Mouse (Mus musculus): ENCODE measurements around the gene Cdk14. TPM values are rescaled to one million over a fixed set of nuclear protein-coding genes. Genes with fewer than 3 reads are reported as not detected.

Cdk14 gene
- polyA plus RNA-seq, 1 experiment from 2014 or later: 29.9 TPM

GRCm38 (mm10) chr5:4770609-4771008 lies 649.5 kb downstream of the Cdk14 start:
- Histone ChIP-seq H3K36me3 (replicated peaks; ENCODE audit: control insufficient read depth, insufficient read depth, low read depth, low read length) (no peaks in the 10 kb centered on the region), H3K9me3 (replicated peaks; ENCODE audit: control insufficient read depth, low read length) (no peaks in the 10 kb centered on the region), H3K9ac (replicated peaks; ENCODE audit: low read length) (no peak overlapping the region), H3K4me3 (ENCODE audit: low read depth, low read length) (no peak overlapping the region), H3K27ac (replicated peaks; ENCODE audit: low read depth, low read length) (no peak overlapping the region), H3K27me3 (ENCODE audit: control insufficient read depth, insufficient read depth, low read length) (no peaks in the 10 kb centered on the region), H3K4me1 (ENCODE audit: control insufficient read depth, insufficient read depth, low read length) (no peaks in the 10 kb centered on the region), H3K4me2 (ENCODE audit: low read depth, low read length) (no peak overlapping the region)
- DNase-seq (ENCODE audit: low spot score) (no peak), ATAC-seq (replicated peaks; ENCODE audit: insufficient number of reproducible peaks, low FRiP score, low TSS enrichment, low read depth) (no peak)
- WGBS: 79% methylated on average over 1 of the region's 1 CpGs

- Histone ChIP-seq H3K27me3 (ENCODE audit: control insufficient read depth, insufficient read depth, low read length) (no peaks in the 10 kb centered on the region), H3K4me1 (ENCODE audit: control insufficient read depth, insufficient read depth, low read length) (no peaks in the 10 kb centered on the region), H3K27ac (replicated peaks; ENCODE audit: low read depth, low read length) (no peak overlapping the region), H3K36me3 (replicated peaks; ENCODE audit: control insufficient read depth, insufficient read depth, low read depth, low read length) (no peaks in the 10 kb centered on the region), H3K4me3 (ENCODE audit: low read depth, low read length) (no peak overlapping the region), H3K9me3 (replicated peaks; ENCODE audit: control insufficient read depth, low read length) (no peaks in the 10 kb centered on the region), H3K4me2 (ENCODE audit: low read depth, low read length) (no peak overlapping the region), H3K9ac (replicated peaks; ENCODE audit: low read length) (no peak overlapping the region)
- no peak for DNase-seq (ENCODE audit: low spot score)
- ATAC-seq (replicated peaks; ENCODE audit: insufficient number of reproducible peaks, low FRiP score, low TSS enrichment, low read depth): no peak
- 64% methylated on average over 2 of the region's 2 CpGs for WGBS
These were observed 652.2 kb downstream of the Cdk14 start for GRCm38 (mm10) chr5:4767896-4768295.

GRCm38 (mm10) chr5:4766719-4767118 lies 653.4 kb downstream of the Cdk14 start:
- H3K36me3 ChIP-seq (replicated peaks; ENCODE audit: control insufficient read depth, insufficient read depth, low read depth, low read length): no peaks in the 10 kb centered on the region
- DNase-seq (ENCODE audit: low spot score) (no peak), ATAC-seq (replicated peaks; ENCODE audit: insufficient number of reproducible peaks, low FRiP score, low TSS enrichment, low read depth) (no peak)
- no peak overlapping the region for H3K4me2 ChIP-seq (ENCODE audit: low read depth, low read length)
- no peaks in the 10 kb centered on the region for H3K27me3 ChIP-seq (ENCODE audit: control insufficient read depth, insufficient read depth, low read length)
- no peak overlapping the region for H3K9ac ChIP-seq (replicated peaks; ENCODE audit: low read length)
- no peaks in the 10 kb centered on the region for H3K9me3 ChIP-seq (replicated peaks; ENCODE audit: control insufficient read depth, low read length)
- no peak overlapping the region for H3K4me3 ChIP-seq (ENCODE audit: low read depth, low read length)
- H3K4me1 ChIP-seq (ENCODE audit: control insufficient read depth, insufficient read depth, low read length): no peaks in the 10 kb centered on the region
- H3K27ac ChIP-seq (replicated peaks; ENCODE audit: low read depth, low read length): no peak overlapping the region
- WGBS: 71% methylated on average over 5 of the region's 5 CpGs

- DNase-seq (ENCODE audit: low spot score) (no peak), ATAC-seq (replicated peaks; ENCODE audit: insufficient number of reproducible peaks, low FRiP score, low TSS enrichment, low read depth) (no peak)
- H3K9me3 ChIP-seq (replicated peaks; ENCODE audit: control insufficient read depth, low read length): no peaks in the 10 kb centered on the region
- H3K27ac ChIP-seq (replicated peaks; ENCODE audit: low read depth, low read length): no peak overlapping the region
- H3K36me3 ChIP-seq (replicated peaks; ENCODE audit: control insufficient read depth, insufficient read depth, low read depth, low read length): no peaks in the 10 kb centered on the region
- no peak overlapping the region for H3K4me2 ChIP-seq (ENCODE audit: low read depth, low read length)
- no peaks in the 10 kb centered on the region for H3K4me1 ChIP-seq (ENCODE audit: control insufficient read depth, insufficient read depth, low read length)
- no peak overlapping the region for H3K4me3 ChIP-seq (ENCODE audit: low read depth, low read length)
- H3K27me3 ChIP-seq (ENCODE audit: control insufficient read depth, insufficient read depth, low read length): no peaks in the 10 kb centered on the region
- H3K9ac ChIP-seq (replicated peaks; ENCODE audit: low read length): no peak overlapping the region
These were observed 658.2 kb downstream of the Cdk14 start for GRCm38 (mm10) chr5:4761891-4762290.

GRCm38 (mm10) chr5:4758331-4759080 lies 661.6 kb downstream of the Cdk14 start:
- Histone ChIP-seq H3K36me3 (replicated peaks; ENCODE audit: control insufficient read depth, insufficient read depth, low read depth, low read length) (no peaks in the 10 kb centered on the region), H3K4me3 (ENCODE audit: low read depth, low read length) (peak overlapping the region; percentile 93), H3K9ac (replicated peaks; ENCODE audit: low read length) (peak overlapping the region; percentile 96), H3K27ac (replicated peaks; ENCODE audit: low read depth, low read length) (peak overlapping the region; percentile 98), H3K9me3 (replicated peaks; ENCODE audit: control insufficient read depth, low read length) (no peaks in the 10 kb centered on the region), H3K4me1 (ENCODE audit: control insufficient read depth, insufficient read depth, low read length) (no peaks in the 10 kb centered on the region; the same call in 1 of the 2 replicates), H3K27me3 (ENCODE audit: control insufficient read depth, insufficient read depth, low read length) (no peaks in the 10 kb centered on the region), H3K4me2 (ENCODE audit: low read depth, low read length) (peak overlapping the region; percentile 44)
- DNase-seq (ENCODE audit: low spot score) (no peak), ATAC-seq (replicated peaks; ENCODE audit: insufficient number of reproducible peaks, low FRiP score, low TSS enrichment, low read depth) (peak; percentile 17; the same call in 1 of the 2 replicates)
- WGBS: under 1% methylated on average over 23 of the region's 23 CpGs

GRCm38 (mm10) chr5:4757902-4758301 lies 662.2 kb downstream of the Cdk14 start, which contains the start of gene Fzd1:
TSS of gene Fzd1 (minus strand) at chr5:4758035.
- H3K4me1 ChIP-seq (ENCODE audit: control insufficient read depth, insufficient read depth, low read length): no peaks in the 10 kb centered on the region; the same call in 1 of the 2 replicates
- peak within 1 kb of the TSS; percentile 96 for H3K9ac ChIP-seq (replicated peaks; ENCODE audit: low read length)
- H3K36me3 ChIP-seq (replicated peaks; ENCODE audit: control insufficient read depth, insufficient read depth, low read depth, low read length): no peaks in the 10 kb centered on the region
- H3K27me3 ChIP-seq (ENCODE audit: control insufficient read depth, insufficient read depth, low read length): no peaks in the 10 kb centered on the region
- H3K4me2 ChIP-seq (ENCODE audit: low read depth, low read length): peak within 1 kb of the TSS; percentile 95
- ATAC-seq (replicated peaks; ENCODE audit: insufficient number of reproducible peaks, low FRiP score, low TSS enrichment, low read depth): peak; percentile 94
- peak within 1 kb of the TSS; percentile 98 for H3K27ac ChIP-seq (replicated peaks; ENCODE audit: low read depth, low read length)
- no peaks in the 10 kb centered on the region for H3K9me3 ChIP-seq (replicated peaks; ENCODE audit: control insufficient read depth, low read length)
- 0% methylated on average over 28 of the region's 33 CpGs for WGBS
- peak within 1 kb of the TSS; percentile 93 for H3K4me3 ChIP-seq (ENCODE audit: low read depth, low read length)
- peak; percentile 98 for DNase-seq (ENCODE audit: low spot score)

GRCm38 (mm10) chr5:4756871-4757711 lies 663.0 kb downstream of the Cdk14 start:
- Histone ChIP-seq H3K27ac (replicated peaks; ENCODE audit: low read depth, low read length) (peak overlapping the region; percentile 98), H3K4me1 (ENCODE audit: control insufficient read depth, insufficient read depth, low read length) (no peaks in the 10 kb centered on the region; the same call in 1 of the 2 replicates)

More at GRCm38 (mm10) chr5:4756871-4757711, 663.0 kb downstream of the Cdk14 start:
- peak overlapping the region; percentile 95 for H3K4me2 ChIP-seq (ENCODE audit: low read depth, low read length)
- H3K9ac ChIP-seq (replicated peaks; ENCODE audit: low read length): peak overlapping the region; percentile 96
- H3K36me3 ChIP-seq (replicated peaks; ENCODE audit: control insufficient read depth, insufficient read depth, low read depth, low read length): no peaks in the 10 kb centered on the region
- H3K9me3 ChIP-seq (replicated peaks; ENCODE audit: control insufficient read depth, low read length): no peaks in the 10 kb centered on the region
- H3K27me3 ChIP-seq (ENCODE audit: control insufficient read depth, insufficient read depth, low read length): no peaks in the 10 kb centered on the region
- DNase-seq (ENCODE audit: low spot score) (peak; percentile 67), ATAC-seq (replicated peaks; ENCODE audit: insufficient number of reproducible peaks, low FRiP score, low TSS enrichment, low read depth) (peak; percentile 47)
- H3K4me3 ChIP-seq (ENCODE audit: low read depth, low read length): peak overlapping the region; percentile 93
- under 1% methylated on average over 70 of the region's 80 CpGs for WGBS

Measured in embryonic facial prominence, embryonic 11.5 days (tissue).